Mouse (Mus musculus) lung, embryonic 14.5 days (tissue): ENCODE measurements around the gene Sstr2. TPM values are rescaled to one million over a fixed set of nuclear protein-coding genes. Genes with fewer than 3 reads are reported as not detected.
A peak's percentile ranks its signal among the peaks of the same experiment; 100 is the strongest.

Experiments
- ATAC-seq: fragments of 200-750 bp; cut with Nextera tagmentation; 2 replicates; pipeline ENCODE4 v1.8.0; 2017; ENCODE audit warnings: mild to moderate bottlenecking, moderate TSS enrichment, moderate library complexity; ENCODE audit not compliant: insufficient read depth
- DNase-seq: peaks from one replicate; pipeline ENCODE4 v3.0.0-alpha.2; 2015
- H3K27ac ChIP-seq: fragments of 300-500 bp; sonication (generic); 2 replicates; pipeline ENCODE4 v1.5.1; 2014; ENCODE audit warnings: low read depth, mild to moderate bottlenecking, moderate library complexity
- H3K27me3 ChIP-seq: fragments of 300-500 bp; sonication (generic); 2 replicates; pipeline ENCODE4 v1.6.1; 2014; ENCODE audit warnings: low read length, control low read depth; ENCODE audit not compliant: insufficient read depth
- H3K36me3 ChIP-seq: fragments of 300-500 bp; sonication (generic); 2 replicates; pipeline ENCODE4 v1.6.1; 2014; ENCODE audit warnings: control low read depth; ENCODE audit not compliant: insufficient read depth
- H3K4me1 ChIP-seq: fragments of 300-500 bp; sonication (generic); 2 replicates; pipeline ENCODE4 v1.6.1; 2014; ENCODE audit warnings: antibody characterized with exemption, control low read depth; ENCODE audit not compliant: insufficient read depth
- H3K4me2 ChIP-seq: fragments of 300-500 bp; sonication (generic); 2 replicates; pipeline ENCODE4 v1.6.1; 2014; ENCODE audit warnings: mild to moderate bottlenecking
- H3K4me3 ChIP-seq: fragments of 300-500 bp; sonication (generic); 2 replicates; pipeline ENCODE4 v1.5.1; 2014; ENCODE audit warnings: low read depth, low read length
- H3K9ac ChIP-seq: fragments of 300-500 bp; sonication (generic); 2 replicates; pipeline ENCODE4 v1.6.1; 2014
- H3K9me3 ChIP-seq: fragments of 300-500 bp; sonication (generic); 2 replicates; pipeline ENCODE4 v1.6.1; 2016; ENCODE audit warnings: low read depth, low read length, control low read depth
- CTCF ChIP-seq: IDR thresholded peaks from 2 replicates; pipeline ENCODE4 v1.5.1; 2016; ENCODE audit warnings: antibody characterized with exemption, low read depth
- WGBS: fragments of 180-500 bp; shearing (Covaris S2); extraction: QIAGEN DNeasy Blood & Tissue Kit; methylation state at CpG from one replicate; pipeline ENCODE4 v1.1.7; 2014; 5-methylcytosine and 5-hydroxymethylcytosine counted together
- polyA plus RNA-seq: library from polyadenylated mRNA; unstranded; fragments of >200 nt; fragmentation: Nextera tagmentation; extraction: Ambion mirVana; gene quantifications from 2 replicates; pipeline ENCODE4 v1.2.1, GENCODE M21; 2014

The Sstr2 gene
- polyA plus RNA-seq, 1 experiment from 2014 or later: 1.4 TPM

DNA sequence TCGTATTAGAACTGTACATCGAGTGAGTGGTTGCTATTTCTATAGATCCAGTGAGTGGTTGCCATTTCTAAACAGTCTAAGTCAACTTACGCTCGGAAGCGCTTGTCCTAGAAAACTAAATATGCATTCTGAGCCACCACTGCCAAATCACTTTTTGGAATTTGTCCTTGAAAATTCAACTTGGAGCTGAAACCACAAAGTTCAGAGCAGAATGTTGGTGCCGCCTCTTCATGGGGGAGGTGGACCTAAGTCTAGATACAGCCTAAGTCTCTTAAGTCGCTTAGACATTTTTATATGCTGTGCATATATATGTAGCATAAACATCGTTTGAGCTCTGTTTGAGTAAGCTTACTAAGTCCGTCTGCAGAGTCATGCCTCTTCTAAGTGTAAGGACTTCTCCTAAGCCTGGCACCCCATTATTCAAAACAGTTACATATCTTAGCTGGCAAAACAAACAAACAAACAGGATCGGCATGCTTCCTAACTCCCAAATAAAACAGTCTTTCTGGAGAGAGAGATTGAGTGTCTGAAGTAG lies 8.0 kb upstream of the Sstr2 start:
- Histone ChIP-seq H3K27me3 (no peaks in the 10 kb centered on the region), H3K4me3 (no peak overlapping the region), H3K9me3 (no peaks in the 10 kb centered on the region), H3K4me1 (peaks cover 13% of the 10 kb centered on the region), H3K4me2 (peak overlapping the region; percentile 52; the same call in 1 of the 2 replicates), H3K9ac (no peak overlapping the region), H3K27ac (peak overlapping the region; percentile 81), H3K36me3 (no peaks in the 10 kb centered on the region)
- DNase-seq: peak; percentile 72
- peak; percentile 67 for ATAC-seq
- no peak for TF ChIP-seq CTCF
- WGBS: 56% methylated on average over 10 of the region's 10 CpGs

DNA sequence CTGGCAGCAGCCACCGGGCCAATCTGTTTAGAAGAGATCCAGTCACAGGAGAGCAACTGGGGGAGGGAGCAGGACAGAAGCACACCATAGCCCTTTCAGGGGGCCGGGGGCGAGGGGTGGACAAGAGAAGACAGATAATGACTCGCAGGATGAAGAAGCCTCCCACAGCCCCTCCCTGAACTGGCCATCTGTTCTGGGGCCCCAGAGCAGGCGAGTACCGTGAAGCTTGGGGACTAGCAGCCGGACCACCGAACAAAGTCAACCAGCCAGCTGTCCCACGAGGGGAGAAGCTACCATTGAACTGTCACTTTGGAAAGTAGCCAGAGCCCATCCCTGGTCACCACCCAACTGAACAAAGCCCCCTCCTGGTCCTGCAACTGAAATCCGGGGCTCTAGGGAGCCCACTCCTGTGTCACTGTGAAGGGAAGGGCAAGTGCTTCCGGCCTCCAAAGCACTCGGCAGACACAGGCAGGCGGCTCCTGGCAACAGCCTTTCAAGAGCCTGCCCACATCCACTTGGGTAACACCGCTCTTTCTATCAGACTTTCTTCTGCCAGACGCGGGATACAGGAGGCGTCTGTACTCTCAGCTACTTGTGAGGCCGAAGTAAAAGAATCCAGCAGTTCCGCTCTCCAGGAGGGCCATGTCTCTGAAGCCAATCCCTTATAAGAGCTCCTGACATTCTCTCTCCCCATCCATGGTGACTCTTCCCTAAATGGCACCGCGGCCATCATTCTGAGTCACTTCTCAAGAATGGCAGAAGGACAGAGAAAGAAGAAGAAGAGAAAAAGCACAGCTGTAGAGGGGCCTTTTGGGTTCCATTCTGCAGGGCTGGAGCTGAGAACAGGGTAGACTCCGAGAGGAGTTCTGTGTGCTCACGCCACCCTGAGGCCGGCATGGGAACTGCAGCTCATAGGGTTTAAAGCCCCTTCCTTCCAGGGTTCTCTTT lies 7.2 kb upstream of the Sstr2 start:
- Histone ChIP-seq H3K4me1 (peaks cover 13% of the 10 kb centered on the region), H3K36me3 (no peaks in the 10 kb centered on the region), H3K9me3 (no peaks in the 10 kb centered on the region), H3K4me2 (peak overlapping the region; percentile 52), H3K27ac (peak overlapping the region; percentile 81), H3K27me3 (no peaks in the 10 kb centered on the region), H3K9ac (no peak overlapping the region; the same call in 1 of the 2 replicates), H3K4me3 (peak overlapping the region; percentile 0; the same call in 1 of the 2 replicates)
- peak; percentile 76 for TF ChIP-seq CTCF
- peak; percentile 83 for DNase-seq
- 6% methylated on average over 24 of the region's 24 CpGs for WGBS
- peak; percentile 78 for ATAC-seq

DNA sequence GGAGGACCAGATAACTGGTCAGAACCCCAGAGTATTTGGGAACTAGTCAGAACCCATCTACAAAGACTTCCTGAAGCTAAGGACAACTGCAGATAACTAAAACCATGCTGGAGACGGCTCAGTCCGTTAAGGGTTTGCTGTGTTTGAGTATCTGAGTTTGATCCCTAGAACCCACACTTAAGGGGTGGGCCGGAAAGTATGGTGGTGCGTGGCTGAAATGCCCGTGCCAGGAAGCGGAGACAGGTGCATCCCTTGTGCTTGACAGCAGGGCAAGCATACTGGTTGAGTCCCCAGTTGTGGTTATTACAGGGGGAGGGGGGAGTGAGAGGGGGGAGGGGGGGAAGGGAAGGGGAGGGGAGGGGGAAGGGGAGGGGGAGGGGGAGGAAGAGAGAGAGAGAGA lies 4.7 kb upstream of the Sstr2 start:
- H3K4me1 ChIP-seq: peaks cover 13% of the 10 kb centered on the region
- no peak overlapping the region for H3K9ac ChIP-seq
- no peak for DNase-seq
- no peaks in the 10 kb centered on the region for H3K36me3 ChIP-seq
- H3K9me3 ChIP-seq: no peaks in the 10 kb centered on the region
- H3K4me2 ChIP-seq: no peak overlapping the region
- 61% methylated on average over 6 of the region's 6 CpGs for WGBS
- no peak for ATAC-seq
- peaks cover 17% of the 10 kb centered on the region for H3K27me3 ChIP-seq
- H3K27ac ChIP-seq: no peak overlapping the region
- no peak for TF ChIP-seq CTCF
- H3K4me3 ChIP-seq: no peak overlapping the region

DNA sequence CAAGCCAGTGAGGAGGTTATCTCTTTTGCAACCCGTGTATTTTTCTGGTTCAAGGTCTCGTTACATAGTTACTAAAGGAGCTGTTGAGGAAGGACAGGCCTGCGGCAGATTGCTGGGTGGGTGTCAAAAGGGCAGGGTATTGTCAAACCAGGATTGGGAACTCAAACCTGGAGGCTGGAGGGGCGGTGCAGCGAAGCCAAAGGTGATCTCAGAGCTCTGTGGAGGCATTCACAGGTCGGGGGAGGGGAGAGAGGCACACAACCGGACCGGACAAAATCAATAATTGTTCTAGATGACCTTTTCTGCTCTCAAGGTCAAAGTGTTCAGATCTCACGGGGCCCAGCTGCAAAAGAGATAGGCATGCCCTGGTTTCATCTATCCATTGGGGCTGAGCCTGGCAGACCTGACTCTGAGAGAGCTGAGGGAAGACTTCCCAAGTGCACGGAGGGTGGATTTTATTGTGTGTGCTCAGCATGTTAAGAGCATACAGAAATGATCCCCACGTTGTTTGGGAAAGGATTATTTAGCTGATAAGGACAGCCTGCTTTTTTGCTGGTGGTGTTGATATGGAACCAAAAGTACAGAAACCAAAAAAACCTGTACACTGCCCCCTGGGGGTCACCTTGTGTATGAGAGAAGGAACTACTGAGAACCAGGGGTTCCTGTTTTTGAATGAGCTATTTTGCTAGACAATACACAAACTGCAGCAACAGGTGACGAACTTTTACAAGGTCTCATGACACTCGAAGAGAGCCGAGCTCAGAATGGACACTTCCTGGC lies 1.8 kb upstream of the Sstr2 start:
- no peaks in the 10 kb centered on the region for H3K9me3 ChIP-seq
- peaks cover 37% of the 10 kb centered on the region for H3K27me3 ChIP-seq
- H3K4me3 ChIP-seq: no peak overlapping the region
- 0 out of 2 replicates have a peak, but pooled peaks cover 1% of the 10 kb centered on the region for H3K4me1 ChIP-seq
- H3K4me2 ChIP-seq: no peak overlapping the region
- peak; percentile 58 for TF ChIP-seq CTCF
- ATAC-seq (no peak), DNase-seq (peak; percentile 86)
- 38% methylated on average over 14 of the region's 14 CpGs for WGBS
- no peaks in the 10 kb centered on the region for H3K36me3 ChIP-seq
- no peak overlapping the region for H3K9ac ChIP-seq
- H3K27ac ChIP-seq: no peak overlapping the region

DNA sequence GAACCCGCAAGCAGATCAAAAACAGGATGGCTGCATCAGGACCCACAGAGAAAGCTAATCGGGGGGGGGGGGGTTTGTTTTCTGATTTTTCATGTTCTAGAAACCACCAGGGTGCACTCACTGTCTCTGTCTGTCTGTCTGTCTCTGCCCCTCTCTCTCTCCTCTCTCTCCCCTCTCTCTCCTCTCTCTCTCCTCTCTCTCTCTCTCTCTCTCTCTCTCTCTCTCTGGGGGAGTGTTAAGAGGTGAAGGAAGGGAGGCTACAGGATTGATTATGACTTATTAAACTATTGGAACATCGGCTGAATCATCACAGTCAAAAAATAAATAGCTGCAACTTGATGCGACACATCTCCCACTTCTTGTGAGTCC lies 855 bp upstream of the Sstr2 start:
- H3K27me3 ChIP-seq: peaks cover 37% of the 10 kb centered on the region
- H3K4me1 ChIP-seq: no peaks in the 10 kb centered on the region
- 31% methylated on average over 4 of the region's 4 CpGs for WGBS
- H3K27ac ChIP-seq: no peak overlapping the region
- H3K9ac ChIP-seq: no peak overlapping the region
- no peaks in the 10 kb centered on the region for H3K36me3 ChIP-seq
- ATAC-seq (no peak), DNase-seq (no peak)
- H3K9me3 ChIP-seq: no peaks in the 10 kb centered on the region
- TF ChIP-seq CTCF: no peak
- peak overlapping the region; percentile 44 for H3K4me3 ChIP-seq
- H3K4me2 ChIP-seq: peak overlapping the region; percentile 83

DNA sequence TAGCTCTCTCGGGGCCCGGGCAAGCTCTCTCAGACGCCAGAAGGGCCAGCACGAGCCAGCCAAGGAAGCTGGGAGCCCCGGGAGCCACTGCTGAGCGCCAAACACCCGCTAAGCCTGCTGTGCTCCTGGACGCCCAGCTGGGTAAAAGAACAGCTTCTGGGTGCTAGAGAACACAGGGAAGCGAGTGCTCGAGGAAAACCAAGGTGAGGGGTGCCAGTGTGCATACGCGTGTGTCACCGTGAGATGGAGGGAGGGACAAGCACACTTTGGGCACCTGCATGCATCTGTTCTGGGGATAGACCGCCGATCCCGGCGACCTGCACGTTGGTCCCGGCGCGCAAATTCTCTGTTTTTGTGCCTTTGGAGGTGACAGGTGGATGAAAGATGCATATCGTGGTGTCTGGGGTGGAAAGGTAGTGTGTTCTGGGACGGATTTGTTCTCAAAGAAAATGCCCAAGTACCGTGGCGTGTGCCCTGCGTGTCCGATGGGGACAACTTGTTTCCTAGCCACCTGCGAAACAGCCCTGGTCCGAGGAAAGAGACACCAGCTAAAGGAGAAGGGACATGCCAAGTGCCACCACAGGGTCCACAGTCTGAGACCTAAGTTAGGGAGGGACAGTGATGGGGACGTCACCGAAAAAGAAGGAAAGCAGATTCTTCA lies 408 bp downstream of the Sstr2 start:
- Histone ChIP-seq H3K4me1 (no peaks in the 10 kb centered on the region), H3K4me2 (peak overlapping the region; percentile 83), H3K27me3 (peaks cover 37% of the 10 kb centered on the region), H3K27ac (no peak overlapping the region), H3K36me3 (no peaks in the 10 kb centered on the region), H3K9me3 (no peaks in the 10 kb centered on the region), H3K4me3 (peak overlapping the region; percentile 44), H3K9ac (peak overlapping the region; percentile 48)
- no peak for TF ChIP-seq CTCF
- DNase-seq (no peak), ATAC-seq (no peak)
- 3% methylated on average over 31 of the region's 31 CpGs for WGBS
